ENCODE assay signal across 8 mouse cellular contexts in genomic region chr6:122763844-122764445, GRCm38 (mm10). TPM values are rescaled to one million over a fixed set of nuclear protein-coding genes. Genes with fewer than 3 reads are reported as not detected.
DNase-seq lines count a peak whose midpoint lies in the region; ATAC-seq and TF ChIP-seq lines count a peak whose summit lies in the region.

No protein-coding gene starts in this region.

- TF ChIP-seq EP300 in stomach, postnatal 0 days (optimal IDR thresholded peaks at IDR 0.05) = no peak

- H3K9ac ChIP-seq in liver, embryonic 13.5 days = peak overlapping the region; percentile 75
- no peak overlapping the region for H3K9ac ChIP-seq in stomach, postnatal 0 days (ENCODE audit: low read length)

- no peaks in the 10 kb centered on the region for H3K9me3 ChIP-seq in liver, embryonic 13.5 days (replicated peaks)
- H3K9me3 ChIP-seq in stomach, postnatal 0 days (ENCODE audit: control insufficient read depth, low read length) = no peaks in the 10 kb centered on the region

- peak overlapping the region; percentile 89 for H3K27ac ChIP-seq in cerebellum, adult 2 months (ENCODE audit: insufficient read depth, low read length)
- no peak overlapping the region for H3K27ac ChIP-seq in thymus, adult 2 months (ENCODE audit: control insufficient read depth, insufficient read depth, low read length)
- H3K27ac ChIP-seq in liver, embryonic 13.5 days = peak overlapping the region; percentile 89
- H3K27ac ChIP-seq in stomach, postnatal 0 days (replicated peaks) = no peak overlapping the region

- no peak for TF ChIP-seq CTCF in cerebellum, adult 2 months (IDR thresholded peaks at IDR 0.05; ENCODE audit: borderline replicate concordance, insufficient read depth, low read depth, low read length)
- TF ChIP-seq CTCF in thymus, adult 2 months (IDR thresholded peaks at IDR 0.05; ENCODE audit: borderline replicate concordance, control insufficient read depth, extremely low read depth, insufficient read depth, low read length, poor library complexity) = no peak
- no peak for TF ChIP-seq CTCF in stomach, postnatal 0 days (IDR thresholded peaks at IDR 0.05; ENCODE audit: low read depth)

- peak in 1 of 2 experiments; percentile 42 for DNase-seq in cerebellum, adult 2 months
- no peak for DNase-seq in cerebellum, adult 11-12 months
- DNase-seq in thymus, adult 2 months = no peak
- DNase-seq in thymus, postnatal 10 days (ENCODE audit: low spot score in 2 of 2) = no peak
- peak; percentile 13 for DNase-seq in liver, embryonic 13.5 days
- DNase-seq in stomach, postnatal 0 days (ENCODE audit: low spot score) = no peak
- DNase-seq in adrenal gland, adult 2 months = no peak
- DNase-seq in left cerebral cortex, postnatal 14 days (ENCODE audit: low spot score in 2 of 2) = no peak

- TF ChIP-seq POLR2A in cerebellum, adult 2 months (IDR thresholded peaks at IDR 0.05; ENCODE audit: borderline replicate concordance, insufficient read depth, low read length) = no peak
- TF ChIP-seq POLR2A in thymus, adult 2 months (IDR thresholded peaks at IDR 0.05; ENCODE audit: control insufficient read depth, extremely low read depth, insufficient read depth, low read length, poor library complexity) = no peak

- intact Hi-C loops in left cerebral cortex, postnatal 14 days (cut with DNase I) = no loop called here

- 35% methylated on average over 17 of the region's 17 CpGs for WGBS in cerebellum, adult 2 months
- 25% methylated on average over 17 of the region's 17 CpGs for WGBS in thymus, adult 2 months
- 23% methylated on average over 17 of the region's 17 CpGs for WGBS in liver, embryonic 13.5 days (ENCODE audit: insufficient replicate concordance)
- 31% methylated on average over 17 of the region's 17 CpGs for WGBS in stomach, postnatal 0 days

- no peaks in the 10 kb centered on the region for H3K27me3 ChIP-seq in cerebellum, adult 2 months (ENCODE audit: control insufficient read depth, insufficient read depth, low read length)
- no peaks in the 10 kb centered on the region for H3K27me3 ChIP-seq in thymus, adult 2 months (ENCODE audit: control insufficient read depth, insufficient read depth, low read length)
- no peaks in the 10 kb centered on the region for H3K27me3 ChIP-seq in liver, embryonic 13.5 days
- H3K27me3 ChIP-seq in stomach, postnatal 0 days (ENCODE audit: control insufficient read depth, insufficient read depth, low read length) = no peaks in the 10 kb centered on the region

- no peaks in the 10 kb centered on the region for H3K36me3 ChIP-seq in thymus, adult 2 months (ENCODE audit: control insufficient read depth, insufficient read depth, low read length)
- no peaks in the 10 kb centered on the region for H3K36me3 ChIP-seq in liver, embryonic 13.5 days
- no peaks in the 10 kb centered on the region for H3K36me3 ChIP-seq in stomach, postnatal 0 days (ENCODE audit: control insufficient read depth, insufficient read depth, low read length)

- peak overlapping the region; percentile 96 for H3K4me2 ChIP-seq in liver, embryonic 13.5 days
- peak overlapping the region; percentile 70 for H3K4me2 ChIP-seq in stomach, postnatal 0 days (replicated peaks; ENCODE audit: low read depth)

- peak overlapping the region; percentile 73 for H3K4me3 ChIP-seq in cerebellum, adult 2 months (replicated peaks; ENCODE audit: insufficient read depth, low read depth, low read length)
- H3K4me3 ChIP-seq in thymus, adult 2 months (ENCODE audit: control insufficient read depth, insufficient read depth, low read length) = peak overlapping the region; percentile 70
- H3K4me3 ChIP-seq in liver, embryonic 13.5 days (replicated peaks) = peak overlapping the region; percentile 67
- peak overlapping the region; percentile 40 for H3K4me3 ChIP-seq in stomach, postnatal 0 days (ENCODE audit: low read depth, low read length)

- ATAC-seq in liver, embryonic 13.5 days (ENCODE audit: low read depth) = no peak
- no peak for ATAC-seq in stomach, postnatal 0 days (ENCODE audit: low FRiP score, low TSS enrichment)

- peaks cover 13% of the 10 kb centered on the region; the same call in 1 of the 2 replicates for H3K4me1 ChIP-seq in cerebellum, adult 2 months (ENCODE audit: control insufficient read depth, insufficient read depth, low read length)
- H3K4me1 ChIP-seq in thymus, adult 2 months (replicated peaks; ENCODE audit: control insufficient read depth, insufficient read depth, low read length) = peaks cover 16% of the 10 kb centered on the region
- H3K4me1 ChIP-seq in liver, embryonic 13.5 days (replicated peaks) = peaks cover 76% of the 10 kb centered on the region
- H3K4me1 ChIP-seq in stomach, postnatal 0 days (replicated peaks; ENCODE audit: control insufficient read depth, insufficient read depth) = 0 out of 2 replicates have a peak, but pooled peaks cover 2% of the 10 kb centered on the region

RNA-seq across cellular contexts. Expression of gene Slc2a3, which starts 37.5 kb away (rescaled TPM):
- 102 and 112 TPM in 2 replicates for polyA plus RNA-seq in cerebellum, adult 2 months (2012; rRNA removed)
- 11.7 and 12.8 TPM in 2 replicates for polyA plus RNA-seq in thymus, adult 2 months (2012; rRNA removed)
- 18.6 and 21.4 TPM in 2 replicates for polyA plus RNA-seq in liver, embryonic 13.5 days (2015; fragmentation: Nextera tagmentation; extraction: Ambion mirVana)
- polyA plus RNA-seq in stomach, postnatal 0 days (2015; fragmentation: Nextera tagmentation; extraction: Ambion mirVana) = 3.3 and 4.0 TPM in 2 replicates
- total RNA-seq in adrenal gland, adult 2 months (2021) = 10 to 100 TPM in 1 of 2 experiments, 1 to 10 TPM in 1; 5.2 to 10.5 TPM
- 2.1 and 2.2 TPM in 2 replicates for polyA plus RNA-seq in adrenal gland, adult 2 months (2012; rRNA removed)
- 100 to 1,000 TPM; 169 TPM for total RNA-seq in left cerebral cortex, postnatal 14 days (2021)

RNA-seq across cellular contexts. Expression of gene Foxj2, which starts 55.8 kb away (rescaled TPM):
- 17.7 and 18.2 TPM in 2 replicates for polyA plus RNA-seq in cerebellum, adult 2 months (2012; rRNA removed)
- 20.2 and 22.5 TPM in 2 replicates for polyA plus RNA-seq in thymus, adult 2 months (2012; rRNA removed)
- polyA plus RNA-seq in liver, embryonic 13.5 days (2015; fragmentation: Nextera tagmentation; extraction: Ambion mirVana) = 1.0 and 1.2 TPM in 2 replicates
- 3.0 and 3.5 TPM in 2 replicates for polyA plus RNA-seq in stomach, postnatal 0 days (2015; fragmentation: Nextera tagmentation; extraction: Ambion mirVana)
- total RNA-seq in adrenal gland, adult 2 months (2021) = 10 to 100 TPM; 20.0 to 24.4 TPM
- polyA plus RNA-seq in adrenal gland, adult 2 months (2012; rRNA removed) = 12.4 and 14.8 TPM in 2 replicates
- total RNA-seq in left cerebral cortex, postnatal 14 days (2021) = 10 to 100 TPM; 25.7 to 28.0 TPM

RNA-seq across cellular contexts. Expression of gene Nanog, which starts 56.7 kb away (rescaled TPM):
- polyA plus RNA-seq in cerebellum, adult 2 months (2012; rRNA removed) = 0.07 and 0.13 TPM in 2 replicates
- 0.08 TPM in 1 of 2 replicates, not detected in the other for polyA plus RNA-seq in thymus, adult 2 months (2012; rRNA removed)
- polyA plus RNA-seq in liver, embryonic 13.5 days (2015; fragmentation: Nextera tagmentation; extraction: Ambion mirVana) = not detected in 2 replicates
- 0.06 and 0.07 TPM in 2 replicates for polyA plus RNA-seq in stomach, postnatal 0 days (2015; fragmentation: Nextera tagmentation; extraction: Ambion mirVana)
- total RNA-seq in adrenal gland, adult 2 months (2021) = not detected
- not detected in 2 replicates for polyA plus RNA-seq in adrenal gland, adult 2 months (2012; rRNA removed)
- not detected for total RNA-seq in left cerebral cortex, postnatal 14 days (2021)

Comparison
In these comparisons a context has a peak if more than half of its experiments do, and no peak if none do; other contexts are left out.
1. H3K27ac ChIP-seq: peak in cerebellum, adult 2 months (single experiment) and liver, embryonic 13.5 days (single experiment); none in thymus, adult 2 months (single experiment) and stomach, postnatal 0 days (single experiment).
2. Peak in every context shown above with its lines, with median percentiles within 50 percentile points of each other: H3K4me3 ChIP-seq.